18 mouse cellular contexts compared by ENCODE assay signal in the genomic region with DNA sequence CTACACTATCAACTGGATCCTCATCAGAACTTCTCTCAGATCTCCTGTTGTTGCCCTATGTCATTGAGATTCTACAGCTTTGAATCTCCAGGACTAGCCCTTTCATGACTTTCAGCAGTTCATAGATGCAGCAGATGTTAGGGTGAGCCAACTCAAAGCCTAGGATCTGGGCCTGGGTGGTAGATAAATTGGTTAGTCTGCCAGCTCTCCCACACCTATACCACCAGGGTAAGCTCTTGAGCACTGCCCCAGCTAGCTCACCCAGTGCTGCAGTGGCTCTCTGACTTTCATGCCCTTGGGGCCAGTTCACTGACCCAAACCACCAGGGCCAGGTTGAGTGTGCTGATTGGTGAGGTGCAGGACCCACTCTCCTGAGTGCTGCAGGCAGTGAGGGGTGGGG.
A peak's percentile ranks its signal among the peaks of the same experiment; 100 is the strongest.
DNase-seq lines count a peak whose midpoint lies in the region; ATAC-seq and TF ChIP-seq lines count a peak whose summit lies in the region.
"Had no signal": no experiment of that assay in that cellular context is flagged by ENCODE, and none has a peak within 500 bp of the region (broad histone marks: within the 10 kb centered on the region; RNA-seq: fewer than 3 reads in every experiment).

No protein-coding gene starts in this region.

- no peak overlapping the region for H3K9ac ChIP-seq in heart, embryonic 15.5 days
- H3K9ac ChIP-seq in heart, embryonic 12.5 days, result no peak overlapping the region
- no peak overlapping the region for H3K9ac ChIP-seq in ES-E14 (ENCODE audit: insufficient read depth, low read depth, low read length, poor library complexity, severe bottlenecking)
- H3K9ac ChIP-seq in intestine, embryonic 15.5 days, result no peak overlapping the region
- H3K9ac ChIP-seq: embryonic facial prominence, embryonic 12.5 days; forebrain, postnatal 0 days; hindbrain, embryonic 15.5 days had no signal

- peak; percentile 19 to 61 for DNase-seq in adrenal gland, adult (ENCODE audit: inconsistent age in 2 of 2, low spot score in 1 of 2)
- no peak for DNase-seq in adrenal gland, adult 8-10 months
- no peak for DNase-seq in ES-E14 (ENCODE audit: low read depth, low spot score)
- DNase-seq in adrenal gland, postnatal 36 days, result peak; percentile 5 to 15
- DNase-seq: B cell, adult 2 months; cerebellum, adult 11 months; cerebellum, adult 8-10 months; cerebellum, postnatal 14 days; forebrain, postnatal 0 days; gastrocnemius, postnatal 14 days; heart, postnatal 14 days had no signal

- no peaks in the 10 kb centered on the region for H3K9me3 ChIP-seq in heart, embryonic 15.5 days (replicated peaks)
- no peaks in the 10 kb centered on the region; the same call in 1 of the 2 replicates for H3K9me3 ChIP-seq in heart, embryonic 12.5 days (replicated peaks)
- no peaks in the 10 kb centered on the region for H3K9me3 ChIP-seq in ES-E14 (ENCODE audit: control insufficient read depth, insufficient read depth, low read depth, low read length)
- H3K9me3 ChIP-seq in intestine, embryonic 15.5 days, result no peaks in the 10 kb centered on the region
- H3K9me3 ChIP-seq: embryonic facial prominence, embryonic 12.5 days; hindbrain, embryonic 15.5 days had no signal

- no peak overlapping the region for H3K27ac ChIP-seq in heart, embryonic 15.5 days
- H3K27ac ChIP-seq in heart, embryonic 12.5 days (ENCODE audit: poor library complexity, severe bottlenecking), result no peak overlapping the region
- H3K27ac ChIP-seq in ES-E14 (ENCODE audit: insufficient read depth, low read depth, low read length, poor library complexity, severe bottlenecking), result peak overlapping the region; percentile 7; the same call in 1 of the 2 replicates
- no peak overlapping the region for H3K27ac ChIP-seq in intestine, embryonic 15.5 days
- H3K27ac ChIP-seq: embryonic facial prominence, embryonic 12.5 days; hindbrain, embryonic 15.5 days had no signal

- no peaks in the 10 kb centered on the region for H3K27me3 ChIP-seq in heart, embryonic 15.5 days
- no peaks in the 10 kb centered on the region for H3K27me3 ChIP-seq in heart, embryonic 12.5 days (replicated peaks)
- H3K27me3 ChIP-seq in intestine, embryonic 15.5 days (replicated peaks), result no peaks in the 10 kb centered on the region
- H3K27me3 ChIP-seq: embryonic facial prominence, embryonic 12.5 days; hindbrain, embryonic 15.5 days had no signal

- in situ Hi-C loops in ES-E14 (cut with MboI; ENCODE audit: low sequenced_read_pairs in 2 of 2, unreplicated experiment in 2 of 2), result no loop called here

- no peaks in the 10 kb centered on the region for H3K4me1 ChIP-seq in heart, embryonic 15.5 days (replicated peaks)
- no peaks in the 10 kb centered on the region for H3K4me1 ChIP-seq in heart, embryonic 12.5 days (replicated peaks)
- H3K4me1 ChIP-seq in ES-E14 (ENCODE audit: control insufficient read depth in 2 of 2, insufficient read depth in 2 of 2, low read length in 2 of 2, poor library complexity in 1 of 2), result no peaks in the 10 kb centered on the region
- H3K4me1 ChIP-seq in intestine, embryonic 15.5 days (replicated peaks), result no peaks in the 10 kb centered on the region
- H3K4me1 ChIP-seq: embryonic facial prominence, embryonic 12.5 days; hindbrain, embryonic 15.5 days had no signal

- ATAC-seq in heart, embryonic 15.5 days (replicated peaks; ENCODE audit: insufficient number of reproducible peaks, insufficient read depth, low FRiP score, low read depth), result 0 out of 2 replicates have a peak, but pooled peaks have one; percentile 22
- no peak for ATAC-seq in heart, embryonic 12.5 days (ENCODE audit: insufficient number of reproducible peaks, low FRiP score)
- ATAC-seq in intestine, embryonic 15.5 days, result no peak
- ATAC-seq: CD4-positive, CD25-positive, alpha-beta regulatory T cell, adult 4 months; forebrain, postnatal 0 days; intestine, postnatal 0 days had no signal

- H3K4me3 ChIP-seq in heart, embryonic 15.5 days, result no peak overlapping the region
- H3K4me3 ChIP-seq in heart, embryonic 12.5 days, result no peak overlapping the region
- no peak overlapping the region for H3K4me3 ChIP-seq in ES-E14 (ENCODE audit: insufficient read depth in 1 of 2, low read depth in 1 of 2, low read length in 2 of 2, poor library complexity in 1 of 2, severe bottlenecking in 1 of 2)
- H3K4me3 ChIP-seq in intestine, embryonic 15.5 days (replicated peaks), result no peak overlapping the region
- H3K4me3 ChIP-seq: embryonic facial prominence, embryonic 12.5 days; hindbrain, embryonic 15.5 days had no signal

- H3K4me2 ChIP-seq in heart, embryonic 15.5 days, result no peak overlapping the region
- no peak overlapping the region for H3K4me2 ChIP-seq in heart, embryonic 12.5 days
- no peak overlapping the region for H3K4me2 ChIP-seq in intestine, embryonic 15.5 days (replicated peaks)
- H3K4me2 ChIP-seq: embryonic facial prominence, embryonic 12.5 days; hindbrain, embryonic 15.5 days had no signal

- H3K36me3 ChIP-seq in heart, embryonic 15.5 days, result no peaks in the 10 kb centered on the region
- no peaks in the 10 kb centered on the region for H3K36me3 ChIP-seq in heart, embryonic 12.5 days
- H3K36me3 ChIP-seq in ES-E14 (ENCODE audit: control insufficient read depth, insufficient read depth, low read length, poor library complexity, severe bottlenecking), result no peaks in the 10 kb centered on the region
- no peaks in the 10 kb centered on the region for H3K36me3 ChIP-seq in intestine, embryonic 15.5 days
- H3K36me3 ChIP-seq: embryonic facial prominence, embryonic 12.5 days; hindbrain, embryonic 15.5 days had no signal

TF ChIP-seq in ES-E14, 5 proteins besides CTCF, POLR2A, EP300 and RAD21:
- no peak for TF ChIP-seq ZC3H11A (IDR thresholded peaks at IDR 0.05; ENCODE audit: borderline replicate concordance, low read depth, low read length)
- no peak for TF ChIP-seq MAFK (IDR thresholded peaks at IDR 0.05; ENCODE audit: insufficient read depth, low read depth, low read length)
- TF ChIP-seq HCFC1 (IDR thresholded peaks at IDR 0.05; ENCODE audit: borderline replicate concordance, insufficient read depth, low read length), result no peak
- TF ChIP-seq CHD2 (IDR thresholded peaks at IDR 0.05; ENCODE audit: low read depth, low read length), result no peak
- no peak for TF ChIP-seq ZNF384 (IDR thresholded peaks at IDR 0.05; ENCODE audit: low read depth, low read length)

Comparison
In these comparisons a context has a peak if more than half of its experiments do, and no peak if none do; other contexts are left out.
1. DNase-seq: peak in adrenal gland, adult (2 of 2) and adrenal gland, postnatal 36 days (2 of 2); none in adrenal gland, adult 8-10 months (single experiment) and ES-E14 (single experiment).